16 mouse cellular contexts compared by ENCODE assay signal in genomic region chr5:114345538-114345937, GRCm38 (mm10). TPM values are rescaled to one million over a fixed set of nuclear protein-coding genes. Genes with fewer than 3 reads are reported as not detected.
DNase-seq lines count a peak whose midpoint lies in the region; ATAC-seq lines count a peak whose summit lies in the region.
"Had no signal": no experiment of that assay in that cellular context is flagged by ENCODE, and none has a peak within 500 bp of the region (broad histone marks: within the 10 kb centered on the region; RNA-seq: fewer than 3 reads in every experiment).

No protein-coding gene starts in this region.

- H3K27me3 ChIP-seq in intestine, embryonic 15.5 days (replicated peaks): no peaks in the 10 kb centered on the region
- no peaks in the 10 kb centered on the region for H3K27me3 ChIP-seq in stomach, embryonic 14.5 days (ENCODE audit: control insufficient read depth, insufficient read depth, low read length)
- H3K27me3 ChIP-seq: hindbrain, embryonic 15.5 days; limb, embryonic 13.5 days had no signal

- 0 out of 2 replicates have a peak, but pooled peaks cover 5% of the 10 kb centered on the region for H3K4me1 ChIP-seq in intestine, embryonic 15.5 days (replicated peaks)
- H3K4me1 ChIP-seq in stomach, embryonic 14.5 days (ENCODE audit: control insufficient read depth, insufficient read depth, low read length): no peaks in the 10 kb centered on the region
- H3K4me1 ChIP-seq: heart, embryonic 13.5 days; hindbrain, embryonic 15.5 days had no signal

- H3K27ac ChIP-seq in intestine, embryonic 15.5 days: no peak overlapping the region
- no peak overlapping the region for H3K27ac ChIP-seq in stomach, embryonic 14.5 days (ENCODE audit: low read length)
- H3K27ac ChIP-seq: gastrocnemius, adult 2 months; heart, embryonic 13.5 days; hindbrain, embryonic 15.5 days; limb, embryonic 13.5 days; macrophage had no signal

- DNase-seq in thymus, postnatal 0 days (ENCODE audit: low spot score): peak; percentile 38
- no peak for DNase-seq in thymus, postnatal 36 days
- peak; percentile 26 for DNase-seq in MEL-GATA-1-ER (ENCODE audit: extremely low read depth, low read depth)
- no peak for DNase-seq in cerebellum, adult 11 months
- DNase-seq in left cerebral cortex, postnatal 10 days (ENCODE audit: extremely low spot score in 1 of 2, low spot score in 2 of 2): no peak
- no peak for DNase-seq in ovary, postnatal 36 days (ENCODE audit: low spot score)
- DNase-seq: adrenal gland, postnatal 10 days; cerebellum, adult 9-10 months; gastrocnemius, adult 2 months; layer of hippocampus, postnatal 36 days had no signal

- H3K4me2 ChIP-seq in intestine, embryonic 15.5 days (replicated peaks): no peak overlapping the region
- no peak overlapping the region for H3K4me2 ChIP-seq in stomach, embryonic 14.5 days (replicated peaks; ENCODE audit: low read depth, low read length)
- H3K4me2 ChIP-seq: heart, embryonic 13.5 days; hindbrain, embryonic 15.5 days; limb, embryonic 13.5 days had no signal

- no peak overlapping the region for H3K9ac ChIP-seq in intestine, embryonic 15.5 days
- H3K9ac ChIP-seq in stomach, embryonic 14.5 days (replicated peaks; ENCODE audit: low read depth, low read length): no peak overlapping the region
- H3K9ac ChIP-seq: heart, embryonic 13.5 days; hindbrain, embryonic 15.5 days; limb, embryonic 13.5 days had no signal

- no peaks in the 10 kb centered on the region for H3K9me3 ChIP-seq in intestine, embryonic 15.5 days
- H3K9me3 ChIP-seq in stomach, embryonic 14.5 days (ENCODE audit: control insufficient read depth, low read depth, low read length): no peaks in the 10 kb centered on the region
- H3K9me3 ChIP-seq: heart, embryonic 13.5 days; hindbrain, embryonic 15.5 days; limb, embryonic 13.5 days had no signal

- intact Hi-C loops in left cerebral cortex, postnatal 10 days (cut with DNase I): no loop called here

- H3K36me3 ChIP-seq in intestine, embryonic 15.5 days: no peaks in the 10 kb centered on the region
- H3K36me3 ChIP-seq in stomach, embryonic 14.5 days (ENCODE audit: control insufficient read depth, insufficient read depth, low read length): no peaks in the 10 kb centered on the region
- H3K36me3 ChIP-seq: heart, embryonic 13.5 days; hindbrain, embryonic 15.5 days; limb, embryonic 13.5 days had no signal

- WGBS in intestine, embryonic 15.5 days: 51% methylated on average over 3 of the region's 3 CpGs
- WGBS in stomach, embryonic 14.5 days: 56% methylated on average over 3 of the region's 3 CpGs

- peak; percentile 73 for ATAC-seq in intestine, embryonic 15.5 days
- ATAC-seq in stomach, embryonic 14.5 days (ENCODE audit: insufficient number of reproducible peaks, insufficient read depth, low FRiP score, low read depth): peak; percentile 74; the same call in 1 of the 2 replicates

- H3K4me3 ChIP-seq in intestine, embryonic 15.5 days (replicated peaks): no peak overlapping the region
- no peak overlapping the region for H3K4me3 ChIP-seq in stomach, embryonic 14.5 days (ENCODE audit: low read depth, low read length)
- H3K4me3 ChIP-seq: gastrocnemius, adult 2 months; heart, embryonic 13.5 days; hindbrain, embryonic 15.5 days; limb, embryonic 13.5 days had no signal

RNA-seq across cellular contexts. Expression of gene Kctd10, which starts 34.8 kb away (rescaled TPM):
- polyA plus RNA-seq in thymus, postnatal 0 days (2015; fragmentation: Nextera tagmentation; extraction: Ambion mirVana): 65.6 and 65.8 TPM in 2 replicates
- polyA plus RNA-seq in intestine, embryonic 15.5 days (2015; fragmentation: Nextera tagmentation; extraction: Ambion mirVana): 116 and 119 TPM in 2 replicates
- 111 and 125 TPM in 2 replicates for polyA plus RNA-seq in stomach, embryonic 14.5 days (2014; fragmentation: Nextera tagmentation; extraction: Ambion mirVana)
- total RNA-seq in left cerebral cortex, postnatal 10 days (2021): 10 to 100 TPM; 41.9 to 43.0 TPM

RNA-seq across cellular contexts. Expression of gene Ube3b, which starts 34.9 kb away (rescaled TPM):
- 29.4 and 29.7 TPM in 2 replicates for polyA plus RNA-seq in thymus, postnatal 0 days (2015; fragmentation: Nextera tagmentation; extraction: Ambion mirVana)
- polyA plus RNA-seq in intestine, embryonic 15.5 days (2015; fragmentation: Nextera tagmentation; extraction: Ambion mirVana): 35.7 and 39.3 TPM in 2 replicates
- polyA plus RNA-seq in stomach, embryonic 14.5 days (2014; fragmentation: Nextera tagmentation; extraction: Ambion mirVana): 46.3 and 51.6 TPM in 2 replicates
- 10 to 100 TPM; 71.8 to 79.6 TPM for total RNA-seq in left cerebral cortex, postnatal 10 days (2021)

RNA-seq across cellular contexts. Expression of gene Myo1h, which starts 56.6 kb away (rescaled TPM):
- polyA plus RNA-seq in thymus, postnatal 0 days (2015; fragmentation: Nextera tagmentation; extraction: Ambion mirVana): 0.27 and 0.55 TPM in 2 replicates
- 3.4 and 3.9 TPM in 2 replicates for polyA plus RNA-seq in intestine, embryonic 15.5 days (2015; fragmentation: Nextera tagmentation; extraction: Ambion mirVana)
- 5.2 and 5.6 TPM in 2 replicates for polyA plus RNA-seq in stomach, embryonic 14.5 days (2014; fragmentation: Nextera tagmentation; extraction: Ambion mirVana)
- total RNA-seq in left cerebral cortex, postnatal 10 days (2021): under 1 TPM; 0.53 to 0.92 TPM

Comparison
In these comparisons a context has a peak if more than half of its experiments do, and no peak if none do; other contexts are left out.
1. DNase-seq: peak in thymus, postnatal 0 days (single experiment) and MEL-GATA-1-ER (single experiment); none in thymus, postnatal 36 days (0 of 2), cerebellum, adult 11 months (single experiment), left cerebral cortex, postnatal 10 days (0 of 2) and ovary, postnatal 36 days (single experiment).